Mouse (Mus musculus) induced T-regulatory cell, adult 2 months (primary cell): ENCODE measurements around the gene Cog6.

Source experiments
- DNase-seq: peaks from one replicate; pipeline ENCODE4 v3.0.0-alpha.2; 2012; ENCODE audit warnings: low read depth

The Cog6 gene

GRCm38 (mm10) chr3:52962391-52962790 lies 54.6 kb downstream of the Cog6 start:
- no peak for DNase-seq

GRCm38 (mm10) chr3:52961661-52962060 lies 55.4 kb downstream of the Cog6 start:
- peak; percentile 37 for DNase-seq

- DNase-seq, result no peak
Measured at GRCm38 (mm10) chr3:52960951-52961350, 56.1 kb downstream of the Cog6 start.

- DNase-seq, result no peak
Measured at GRCm38 (mm10) chr3:52958444-52959120, 58.5 kb downstream of the Cog6 start.

DNA sequence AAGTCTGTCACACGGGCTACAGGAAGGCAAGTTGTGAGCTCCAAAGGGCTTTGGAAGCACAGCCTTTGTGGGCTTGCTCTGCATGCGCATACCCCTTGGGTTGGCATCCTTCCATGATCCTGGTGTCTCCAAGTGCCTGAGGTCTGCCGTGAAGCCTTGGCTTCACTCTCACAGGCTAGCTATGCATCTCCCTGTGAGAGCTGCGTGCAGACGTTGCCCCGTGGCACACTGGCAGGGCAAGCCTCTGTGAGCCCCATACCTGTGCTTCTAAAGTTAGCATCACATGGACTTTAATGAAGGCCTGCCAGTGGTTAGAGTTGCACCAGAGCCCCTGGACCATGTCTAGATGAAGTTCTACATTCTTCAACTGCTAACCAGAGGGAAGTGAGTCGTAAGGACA lies 59.2 kb downstream of the Cog6 start:
- DNase-seq, result no peak

- DNase-seq, result no peak
Measured at GRCm38 (mm10) chr3:52956236-52956635, 60.8 kb downstream of the Cog6 start.

DNA sequence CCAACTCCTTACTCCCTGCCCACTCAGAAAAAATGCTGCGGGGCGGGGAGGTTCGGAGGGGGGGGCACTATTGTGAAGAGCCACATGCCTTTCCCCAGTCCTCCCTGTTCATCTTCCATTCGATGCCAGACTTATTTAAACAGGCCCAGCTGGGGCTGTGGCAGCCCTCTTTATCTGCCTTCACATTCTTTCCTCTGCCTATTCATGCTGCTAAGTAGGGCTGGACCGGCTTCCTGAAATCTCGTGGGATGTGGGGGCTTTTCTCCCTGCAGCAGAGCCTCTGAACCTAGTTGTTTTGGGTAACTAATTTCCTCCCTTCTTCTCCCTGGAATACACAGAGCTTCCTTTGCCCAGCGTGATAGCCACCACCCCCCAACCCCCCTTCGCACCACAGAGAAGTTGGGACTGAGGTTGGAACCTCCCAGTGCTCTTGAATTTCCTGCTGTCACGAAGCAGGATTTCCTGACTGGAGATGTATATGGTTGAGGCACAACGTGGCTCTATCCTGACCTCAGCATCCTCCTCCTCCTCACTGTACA lies 61.5 kb downstream of the Cog6 start:
- DNase-seq, result peak; percentile 25

DNA sequence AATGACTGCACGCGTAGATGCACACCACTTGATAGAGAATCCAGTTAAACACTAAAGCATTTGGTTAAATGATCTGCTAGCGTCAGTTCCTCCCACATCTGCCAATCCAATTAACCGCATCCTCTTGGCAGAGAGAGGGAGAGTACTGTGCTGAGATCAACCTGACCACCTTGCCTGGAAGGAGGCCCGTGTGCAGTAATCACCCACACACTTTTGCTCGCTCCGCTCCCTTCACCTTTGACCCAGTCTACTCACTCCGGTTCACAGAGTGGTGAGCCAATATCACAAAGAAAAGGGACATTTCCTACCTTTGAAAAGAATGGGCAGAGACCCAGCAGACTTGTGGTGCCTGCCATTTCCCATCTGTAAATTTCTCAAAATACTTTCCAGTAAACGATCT lies 62.4 kb downstream of the Cog6 start:
- DNase-seq, result peak; percentile 79

GRCm38 (mm10) chr3:52953831-52954230 lies 63.2 kb downstream of the Cog6 start:
- no peak for DNase-seq

DNA sequence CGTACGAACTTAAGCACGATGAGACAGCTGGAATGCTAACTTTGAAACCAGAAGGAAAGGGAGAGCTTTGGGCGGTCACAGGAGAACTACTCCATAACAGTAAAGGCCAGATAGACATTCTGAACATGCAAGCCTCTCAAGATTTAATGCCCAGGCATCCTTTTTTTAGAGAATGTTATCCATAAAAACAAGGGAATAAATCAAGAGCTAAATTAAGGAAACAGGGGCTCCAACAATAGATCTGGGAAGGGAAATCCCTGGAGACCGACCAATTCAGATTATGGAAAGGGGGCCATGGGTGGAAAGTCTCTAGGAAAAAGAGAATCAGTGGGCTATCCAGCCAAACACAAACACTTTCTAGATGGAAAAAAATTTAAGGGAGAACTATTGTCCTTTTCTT lies 68.2 kb downstream of the Cog6 start:
- no peak for DNase-seq

- peak; percentile 37 for DNase-seq
Measured at GRCm38 (mm10) chr3:52947444-52947843, 69.6 kb downstream of the Cog6 start.

DNA sequence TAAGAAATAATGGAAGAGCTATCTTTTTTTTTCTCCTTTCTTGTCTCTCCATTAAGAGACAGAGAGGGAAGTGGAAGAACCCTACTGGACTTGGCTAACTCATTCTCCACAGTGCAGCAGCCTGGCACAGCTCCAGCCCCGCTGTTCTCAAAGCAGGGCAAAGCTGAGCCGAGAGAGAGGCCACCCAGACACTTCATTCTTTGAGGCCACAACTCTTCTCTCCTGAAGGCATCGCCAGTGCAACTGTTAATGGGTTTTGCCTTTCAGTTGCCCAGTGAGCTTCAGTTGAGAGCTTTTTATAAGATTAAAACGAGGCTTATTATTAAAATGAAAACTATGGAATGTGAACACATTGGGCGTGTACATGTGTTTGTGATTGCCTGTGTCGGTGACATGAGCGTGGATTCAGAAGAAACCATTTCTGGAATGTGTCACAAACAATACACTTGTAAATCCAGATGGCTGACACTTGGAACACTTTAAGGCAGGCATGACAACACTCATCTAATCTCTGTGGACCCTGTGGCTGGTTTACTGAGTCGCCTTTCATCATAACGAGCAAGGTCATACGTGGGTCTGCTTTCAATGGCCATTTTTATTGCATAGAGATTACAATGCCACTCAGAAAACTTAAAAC lies 76.1 kb downstream of the Cog6 start:
- DNase-seq, result no peak

DNA sequence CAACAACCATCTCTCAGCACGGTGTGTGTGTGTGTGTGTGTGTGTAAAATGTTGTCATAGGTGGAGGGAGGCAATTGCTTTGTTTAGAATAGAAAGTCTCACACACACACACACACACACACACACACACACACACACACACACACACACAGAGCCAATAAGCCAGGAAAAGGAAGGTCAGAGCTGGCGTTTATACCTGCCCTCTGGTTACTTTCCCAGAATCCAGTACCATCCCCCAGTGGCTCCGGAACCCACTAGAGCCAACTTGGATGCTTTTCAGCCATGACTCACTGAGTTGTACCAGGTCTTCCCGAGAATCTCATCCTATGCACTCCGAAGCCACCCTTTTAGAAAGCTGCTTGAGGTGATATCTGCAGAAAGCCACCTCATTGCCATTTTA lies 78.6 kb downstream of the Cog6 start:
- no peak for DNase-seq

GRCm38 (mm10) chr3:52937739-52938306 lies 79.2 kb downstream of the Cog6 start:
- DNase-seq, result peak; percentile 37

DNA sequence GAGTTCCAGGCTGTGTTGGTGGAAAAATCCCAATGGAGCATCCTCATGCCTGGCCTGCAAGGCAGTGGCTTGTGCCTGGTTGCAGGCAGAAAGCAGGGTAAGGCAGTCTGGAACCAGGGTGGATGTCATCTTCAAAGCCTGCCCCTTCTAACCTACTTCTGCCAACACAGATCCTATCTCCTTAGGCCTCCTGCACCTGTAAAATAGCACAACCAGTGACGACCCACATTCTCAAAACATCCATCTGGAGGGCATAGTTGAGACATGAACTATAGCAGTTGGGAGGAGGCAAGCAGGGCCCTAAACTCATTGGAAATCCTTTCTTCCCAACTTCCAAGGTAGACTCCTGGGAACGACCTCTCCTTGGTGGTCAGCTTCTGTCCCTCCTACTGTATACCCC lies 85.1 kb downstream of the Cog6 start:
- no peak for DNase-seq
